Mouse (Mus musculus): ENCODE measurements around the gene Ywhag. TPM values are rescaled to one million over a fixed set of nuclear protein-coding genes. Genes with fewer than 3 reads are reported as not detected.

Gene Ywhag
- polyA plus RNA-seq, 1 experiment from 2014 or later = 197 TPM

- peak; percentile 63 for DNase-seq (ENCODE audit: low spot score)
- Histone ChIP-seq H3K36me3 (no peaks in the 10 kb centered on the region), H3K27me3 (ENCODE audit: low read depth, poor library complexity, severe bottlenecking) (peaks cover 95% of the 10 kb centered on the region), H3K4me3 (peak overlapping the region; percentile 55), H3K27ac (peak overlapping the region; percentile 75), H3K9me3 (replicated peaks) (no peaks in the 10 kb centered on the region), H3K4me1 (peaks cover 18% of the 10 kb centered on the region)
- 1% methylated on average over 88 of the region's 89 CpGs for WGBS
Measured at GRCm38 (mm10) chr5:135867637-135868593, 66.5 kb downstream of the Ywhag start.

DNA sequence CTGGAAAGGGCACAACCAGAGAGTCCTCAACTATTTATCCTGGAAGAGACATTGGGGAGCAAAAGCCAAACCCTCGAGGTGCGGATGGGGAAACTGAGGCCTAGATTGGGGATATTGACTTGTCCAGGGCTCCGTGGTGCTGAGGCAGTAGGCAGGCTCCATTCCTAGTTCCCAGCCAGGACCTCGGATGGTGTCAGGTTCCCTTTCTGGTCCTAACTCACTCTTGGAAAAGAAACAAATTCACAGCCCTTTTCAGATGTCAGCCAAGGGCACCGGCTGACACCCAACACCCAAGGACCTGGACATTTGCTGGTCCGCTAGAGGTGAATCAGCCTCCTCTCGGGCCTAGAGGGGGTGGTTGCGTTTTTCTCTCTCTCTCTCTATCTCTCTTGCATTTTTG lies 67.8 kb downstream of the Ywhag start:
- H3K27ac ChIP-seq = no peak overlapping the region
- WGBS = 30% methylated on average over 8 of the region's 8 CpGs
- no peaks in the 10 kb centered on the region for H3K9me3 ChIP-seq (replicated peaks)
- no peak for DNase-seq (ENCODE audit: low spot score)
- H3K4me3 ChIP-seq = no peak overlapping the region
- H3K27me3 ChIP-seq (ENCODE audit: low read depth, poor library complexity, severe bottlenecking) = peaks cover 97% of the 10 kb centered on the region
- H3K4me1 ChIP-seq = peaks cover 17% of the 10 kb centered on the region
- no peaks in the 10 kb centered on the region for H3K36me3 ChIP-seq

Other genes with a start within 250 kb of the Ywhag start
- gene Tmem120a, start 190.2 kb downstream of the Ywhag start, polyA plus RNA-seq (2016; fragmentation: Nextera tagmentation; extraction: Ambion mirVana) = 54.1 and 62.5 TPM in 2 replicates
- not detected in 2 replicates for gene Styxl1, start 156.2 kb downstream of the Ywhag start, polyA plus RNA-seq (2016; fragmentation: Nextera tagmentation; extraction: Ambion mirVana)
- 600 and 631 TPM in 2 replicates for gene Mdh2, start 156.1 kb downstream of the Ywhag start, polyA plus RNA-seq (2016; fragmentation: Nextera tagmentation; extraction: Ambion mirVana)
- gene Srrm3, start 127.7 kb downstream of the Ywhag start, polyA plus RNA-seq (2016; fragmentation: Nextera tagmentation; extraction: Ambion mirVana) = not detected in 2 replicates
- 34.0 and 34.8 TPM in 2 replicates for gene Hspb1, start 46.7 kb downstream of the Ywhag start, polyA plus RNA-seq (2016; fragmentation: Nextera tagmentation; extraction: Ambion mirVana)
- gene Ssc4d, start 39.9 kb upstream of the Ywhag start, polyA plus RNA-seq (2016; fragmentation: Nextera tagmentation; extraction: Ambion mirVana) = 3.3 and 4.1 TPM in 2 replicates
- not detected in 2 replicates for gene Zp3, start 45.5 kb upstream of the Ywhag start, polyA plus RNA-seq (2016; fragmentation: Nextera tagmentation; extraction: Ambion mirVana)
- gene Dtx2, start 60.2 kb upstream of the Ywhag start, polyA plus RNA-seq (2016; fragmentation: Nextera tagmentation; extraction: Ambion mirVana) = 41.5 and 42.3 TPM in 2 replicates
- gene Upk3b, start 103.9 kb upstream of the Ywhag start, polyA plus RNA-seq (2016; fragmentation: Nextera tagmentation; extraction: Ambion mirVana) = 1.5 and 5.5 TPM in 2 replicates
- gene Upk3bl, start 119.9 kb upstream of the Ywhag start, polyA plus RNA-seq (2016; fragmentation: Nextera tagmentation; extraction: Ambion mirVana) = 3.5 and 4.9 TPM in 2 replicates
- 1.1 and 2.4 TPM in 2 replicates for gene Rasa4, start 149.3 kb upstream of the Ywhag start, polyA plus RNA-seq (2016; fragmentation: Nextera tagmentation; extraction: Ambion mirVana)
- 283 and 310 TPM in 2 replicates for gene Polr2j, start 182.0 kb upstream of the Ywhag start, polyA plus RNA-seq (2016; fragmentation: Nextera tagmentation; extraction: Ambion mirVana)
- 62.4 and 66.4 TPM in 2 replicates for gene Lrwd1, start 201.5 kb upstream of the Ywhag start, polyA plus RNA-seq (2016; fragmentation: Nextera tagmentation; extraction: Ambion mirVana)
- 26.4 and 27.9 TPM in 2 replicates for gene Alkbh4, start 201.5 kb upstream of the Ywhag start, polyA plus RNA-seq (2016; fragmentation: Nextera tagmentation; extraction: Ambion mirVana)
- gene Orai2, start 236.1 kb upstream of the Ywhag start, polyA plus RNA-seq (2016; fragmentation: Nextera tagmentation; extraction: Ambion mirVana) = 5.5 and 6.6 TPM in 2 replicates

Measured in limb, embryonic 10.5 days (tissue).